Mouse (Mus musculus): ENCODE results near the gene Kcnd3.

The Kcnd3 gene

GRCm38 (mm10) chr3:105466538-105466937 is 14.4 kb downstream of the Kcnd3 start:
- DNase-seq = no peak

DNA sequence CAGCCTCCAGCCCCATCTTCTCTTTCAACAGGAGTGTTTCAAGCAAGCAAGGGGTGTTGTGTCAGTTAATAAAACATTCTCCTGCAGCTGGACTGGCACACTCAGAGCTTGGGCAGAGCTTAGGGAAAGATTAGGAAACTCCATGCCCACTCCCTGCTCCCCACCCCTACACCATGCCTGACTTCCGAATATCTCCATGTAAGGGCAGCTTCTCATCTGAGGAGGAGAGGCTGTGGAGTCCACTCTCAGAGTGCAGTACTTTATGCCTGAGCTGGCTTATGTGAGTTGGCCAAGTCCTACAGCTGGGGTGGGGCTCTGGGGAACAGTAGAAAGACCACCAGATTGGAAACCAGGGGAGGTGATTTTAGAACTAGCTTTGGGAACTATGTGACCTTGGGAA is 20.4 kb downstream of the Kcnd3 start:
- DNase-seq = no peak

- no peak for DNase-seq
Observed at GRCm38 (mm10) chr3:105476408-105476807, 24.3 kb downstream of the Kcnd3 start.

- no peak for DNase-seq
Observed at GRCm38 (mm10) chr3:105478876-105479275, 26.7 kb downstream of the Kcnd3 start.

DNA sequence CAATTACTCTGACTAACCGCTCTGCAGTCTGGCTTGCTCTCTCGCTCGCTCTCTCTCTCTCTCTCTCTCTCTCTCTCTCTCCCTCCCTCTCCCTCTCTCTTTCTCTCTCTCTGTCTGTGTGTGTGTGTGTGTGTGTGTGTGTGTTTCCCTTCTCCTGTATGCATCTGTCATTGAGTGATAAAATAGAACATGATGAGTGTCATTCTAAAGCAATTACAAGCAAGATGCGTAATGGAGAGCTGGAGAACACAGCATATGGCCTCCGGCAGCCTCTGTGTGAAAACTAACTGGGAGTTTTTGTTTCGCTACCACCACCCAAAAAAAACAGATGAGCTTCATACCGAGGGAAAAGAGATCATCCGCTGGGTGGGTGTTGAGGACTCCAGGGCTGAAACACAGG is 29.3 kb downstream of the Kcnd3 start:
- DNase-seq = no peak

DNA sequence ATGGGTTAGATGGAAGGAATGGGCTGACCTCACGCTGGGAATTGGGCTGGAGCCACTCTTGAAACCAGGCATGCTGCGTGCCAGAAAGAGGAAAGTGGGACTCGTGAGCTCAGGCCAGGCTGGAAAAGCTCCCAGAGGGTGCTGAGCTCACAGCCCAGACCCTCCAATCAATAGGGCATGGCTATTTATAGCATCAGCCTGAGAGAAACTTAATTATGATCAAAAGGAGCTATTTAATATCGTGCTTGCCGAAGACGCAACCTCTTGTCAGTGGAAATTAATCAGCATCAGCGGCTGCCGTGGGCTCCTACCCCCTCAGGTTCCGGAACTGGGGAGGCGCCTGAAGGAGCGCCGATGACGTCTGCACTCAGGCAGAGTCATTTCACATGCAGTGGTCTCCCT is 31.5 kb downstream of the Kcnd3 start:
- no peak for DNase-seq

- DNase-seq = no peak
Observed at GRCm38 (mm10) chr3:105487171-105487570, 35.0 kb downstream of the Kcnd3 start.

GRCm38 (mm10) chr3:105489607-105490006 is 37.5 kb downstream of the Kcnd3 start:
- no peak for DNase-seq

GRCm38 (mm10) chr3:105494886-105495285 is 42.8 kb downstream of the Kcnd3 start:
- DNase-seq = no peak

GRCm38 (mm10) chr3:105496216-105496615 is 44.1 kb downstream of the Kcnd3 start:
- DNase-seq = no peak

DNA sequence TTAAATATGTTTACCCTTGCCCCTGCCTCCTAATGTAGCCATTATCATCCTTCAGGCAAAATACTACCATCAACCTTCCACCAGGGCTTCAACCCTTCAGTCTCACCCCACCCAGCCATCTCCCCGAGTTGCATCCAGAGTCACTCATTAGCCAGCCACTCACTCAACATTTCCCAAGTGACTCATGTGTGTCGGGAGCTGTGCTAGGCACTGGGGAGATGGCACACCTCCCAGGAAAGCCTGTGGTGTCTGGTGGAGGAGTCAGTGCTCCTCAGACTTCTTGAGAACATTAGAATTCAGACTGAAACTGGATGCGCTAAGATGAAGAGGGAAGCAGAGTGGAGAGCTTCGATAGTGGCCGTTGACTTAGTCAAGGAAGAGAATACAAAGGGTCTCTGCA is 44.8 kb downstream of the Kcnd3 start:
- DNase-seq = no peak

DNA sequence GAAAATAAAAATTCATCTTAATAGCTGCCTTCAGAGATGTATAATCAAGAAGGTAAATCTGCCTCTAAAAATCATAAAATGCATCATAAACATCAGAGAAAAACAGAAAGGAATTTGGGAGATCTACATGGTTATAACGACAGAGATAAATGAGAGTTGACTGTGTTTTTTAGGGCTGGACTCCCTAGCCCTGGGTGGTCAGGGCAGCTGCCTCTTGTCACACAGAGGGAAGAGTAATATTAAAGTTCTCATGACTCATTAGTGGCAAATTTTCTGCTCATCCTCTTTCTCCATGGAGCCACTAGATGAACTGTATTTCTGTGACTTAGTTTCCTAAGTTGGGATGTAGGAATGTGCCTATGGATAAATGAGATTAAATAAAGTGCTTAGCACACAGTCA is 48.9 kb downstream of the Kcnd3 start:
- no peak for DNase-seq

- no peak for DNase-seq
Observed at GRCm38 (mm10) chr3:105504272-105504671, 52.1 kb downstream of the Kcnd3 start.

GRCm38 (mm10) chr3:105505161-105505872 is 53.2 kb downstream of the Kcnd3 start:
- DNase-seq = no peak

GRCm38 (mm10) chr3:105505873-105506170 is 53.7 kb downstream of the Kcnd3 start:
- no peak for DNase-seq

DNA sequence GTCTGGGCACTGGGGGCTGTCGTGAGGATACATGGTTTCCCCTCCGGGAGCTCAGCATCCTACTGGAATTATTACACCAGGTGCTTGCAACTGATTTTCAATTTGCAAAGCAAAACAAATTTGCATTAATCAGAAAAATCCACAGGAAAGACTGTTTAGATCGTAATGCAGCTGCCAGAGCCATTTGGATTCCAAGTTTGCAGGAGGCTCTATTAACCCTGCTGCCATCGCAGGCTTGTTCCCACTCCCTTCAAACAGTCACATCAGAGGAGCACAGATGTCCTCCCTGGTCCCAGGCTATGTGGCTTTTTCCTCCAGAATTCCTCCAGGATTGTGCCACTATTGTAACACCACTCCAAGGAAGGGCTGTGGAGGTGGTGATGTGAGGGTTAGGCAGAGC is 54.5 kb downstream of the Kcnd3 start:
- DNase-seq = no peak

DNA sequence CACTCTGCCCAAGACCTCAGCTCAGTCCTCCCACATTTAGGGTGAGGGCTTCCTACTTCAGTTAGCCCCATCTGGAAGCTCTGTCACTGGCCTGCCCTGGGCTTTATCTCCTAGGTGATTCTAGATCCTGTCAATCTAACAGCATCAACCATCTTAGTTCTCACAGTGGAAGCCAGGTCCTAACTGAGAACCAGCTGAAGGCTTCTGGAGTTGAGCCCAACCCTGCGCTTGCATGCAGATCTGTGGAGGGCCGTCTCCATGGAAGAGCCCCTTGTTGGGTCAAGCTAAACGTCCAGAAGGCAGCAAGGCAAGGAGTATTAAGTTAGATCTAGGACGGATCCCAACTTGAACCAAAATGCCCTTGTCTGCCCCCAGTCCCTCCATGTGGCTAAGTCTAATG is 57.2 kb downstream of the Kcnd3 start:
- DNase-seq = no peak

DNA sequence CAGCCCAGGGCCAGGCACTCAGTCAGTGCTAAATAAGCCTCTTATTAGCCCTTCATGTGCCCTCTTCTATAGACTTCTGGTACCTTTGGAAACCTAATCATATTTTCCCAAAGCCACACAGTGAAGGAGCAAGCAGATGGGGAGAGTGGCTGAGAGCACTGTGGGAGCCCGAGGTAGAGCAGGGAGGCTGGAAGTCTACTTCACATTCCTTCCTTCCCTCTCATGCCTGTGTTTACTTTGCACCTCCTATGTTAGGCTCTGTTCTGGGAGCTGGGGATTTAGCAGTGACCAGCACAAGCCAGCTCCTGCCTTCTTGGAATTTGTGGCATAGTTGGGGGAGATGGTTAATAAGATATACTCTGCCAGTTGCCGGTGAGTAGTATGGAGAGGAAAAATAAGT is 59.7 kb downstream of the Kcnd3 start:
- no peak for DNase-seq

- no peak for DNase-seq
Observed at GRCm38 (mm10) chr3:105514215-105514614, 62.1 kb downstream of the Kcnd3 start.

DNA sequence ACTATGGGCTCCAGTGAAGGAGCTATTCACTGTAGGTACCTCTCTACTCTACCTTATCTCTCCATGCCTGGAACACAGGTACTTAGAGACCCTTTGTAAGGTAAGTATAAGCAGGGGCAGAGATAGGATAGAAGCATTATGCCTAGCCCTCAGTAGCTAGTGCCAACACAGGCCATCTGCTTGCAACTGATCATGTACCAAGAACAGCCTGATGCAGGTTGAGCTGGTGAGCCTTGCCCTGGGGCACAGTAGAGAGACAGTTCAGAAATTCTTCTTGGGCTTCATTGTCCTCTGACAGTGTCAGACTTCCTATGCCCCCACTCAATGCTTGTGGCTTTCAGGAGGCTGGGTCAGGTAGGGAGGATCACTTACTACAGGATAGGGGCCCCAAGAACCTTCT is 62.9 kb downstream of the Kcnd3 start:
- no peak for DNase-seq

GRCm38 (mm10) chr3:105515640-105516039 is 63.5 kb downstream of the Kcnd3 start:
- no peak for DNase-seq

DNA sequence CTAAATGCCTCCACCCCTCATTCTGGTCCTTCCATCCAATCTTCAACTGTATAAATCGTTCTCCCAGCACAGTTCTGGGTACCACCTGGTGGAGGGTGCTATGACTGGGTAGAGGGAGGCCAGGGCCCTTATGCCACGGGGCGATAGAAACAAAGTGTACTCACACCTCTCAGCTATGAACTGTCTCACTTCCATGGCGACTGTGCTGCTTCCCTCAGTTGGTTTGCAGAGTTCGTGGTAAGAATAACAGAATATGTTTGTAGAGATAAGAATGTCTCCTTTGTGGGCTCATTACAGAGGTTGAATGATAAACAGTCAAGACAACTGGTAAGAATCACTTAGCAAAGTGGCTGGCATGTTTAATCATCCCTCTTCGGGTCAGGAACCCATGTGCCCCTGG is 68.3 kb downstream of the Kcnd3 start:
- no peak for DNase-seq

GRCm38 (mm10) chr3:105521178-105521631 is 69.1 kb downstream of the Kcnd3 start:
- peak; percentile 72 for DNase-seq

- no peak for DNase-seq
Observed at GRCm38 (mm10) chr3:105521639-105522038, 69.5 kb downstream of the Kcnd3 start.

- DNase-seq = no peak
Observed at GRCm38 (mm10) chr3:105528860-105529259, 76.7 kb downstream of the Kcnd3 start.

GRCm38 (mm10) chr3:105529700-105530099 is 77.6 kb downstream of the Kcnd3 start:
- no peak for DNase-seq

Measured in lung, postnatal 36 days (tissue).